Mouse (Mus musculus): ENCODE data around the gene Ear1.
"Not testable (repeated sequence)": the region's sequence is repeated elsewhere in the genome, so short reads cannot be mapped to it uniquely, and the experiment has no call there.

DNA sequence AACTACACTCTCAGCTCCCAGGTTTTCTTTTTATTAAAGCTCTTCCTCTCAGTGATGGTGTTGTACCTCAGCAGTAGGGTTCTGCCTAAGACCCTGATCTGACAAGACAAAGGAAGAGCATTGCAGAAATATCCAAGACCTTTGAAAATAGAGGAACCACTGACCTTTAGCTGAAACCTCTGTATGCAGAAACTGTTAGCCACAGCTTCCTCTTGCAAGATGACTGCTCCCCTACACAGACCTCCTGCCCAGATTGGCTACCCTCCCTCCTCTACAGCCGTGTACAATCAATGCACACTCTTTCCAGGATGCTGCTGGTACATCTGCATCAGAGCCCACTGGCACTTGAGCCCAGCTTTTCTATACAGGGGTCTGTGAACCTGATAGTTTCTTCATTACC, 44.9 kb downstream of the Ear1 start:
- not testable (repeated sequence) for TF ChIP-seq POLR2A (IDR thresholded peaks at IDR 0.05; ENCODE audit: low read depth, low read length); CTCF (IDR thresholded peaks at IDR 0.05; ENCODE audit: extremely low read depth, insufficient read depth, insufficient read length, insufficient replicate concordance)
